Mouse (Mus musculus) CD4-positive, CD25-positive, alpha-beta regulatory T cell, adult 4 months (primary cell): ENCODE measurements around the gene Gngt1. TPM values are rescaled to one million over a fixed set of nuclear protein-coding genes. Genes with fewer than 3 reads are reported as not detected.

ENCODE experiments used
- ATAC-seq: one replicate; pipeline ENCODE4 v1.8.0; 2017
- polyA plus RNA-seq, 2 experiments: library from polyadenylated mRNA; unstranded; fragments of 100-300 nt; shearing (Covaris generic); gene quantifications; one replicate each; pipeline ENCODE4 v1.2.1; 2017

Gngt1 gene
- polyA plus RNA-seq: not detected

DNA sequence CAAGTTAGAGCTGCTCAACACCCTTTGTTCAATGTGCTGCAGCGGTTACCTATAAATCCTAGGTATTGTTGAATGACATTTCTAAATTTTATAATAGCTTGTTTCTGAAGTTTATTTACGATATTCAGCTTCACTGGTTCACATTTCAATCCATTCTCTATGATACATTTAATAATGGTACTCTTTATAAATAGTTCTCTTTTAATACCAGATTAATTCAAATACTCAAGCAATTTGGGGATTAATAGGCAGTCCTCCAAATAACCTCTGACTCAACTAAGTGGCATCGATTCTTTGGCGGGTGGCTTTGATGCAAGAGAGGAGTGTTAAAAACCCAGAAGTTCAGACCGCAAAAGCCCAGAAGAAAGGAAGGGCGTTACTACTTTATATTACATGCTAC, at the start of gene Gngt1:
TSS of gene Gngt1 (plus strand) at position 301 of the 400 bp plus-strand sequence.
- no peak for ATAC-seq

DNA sequence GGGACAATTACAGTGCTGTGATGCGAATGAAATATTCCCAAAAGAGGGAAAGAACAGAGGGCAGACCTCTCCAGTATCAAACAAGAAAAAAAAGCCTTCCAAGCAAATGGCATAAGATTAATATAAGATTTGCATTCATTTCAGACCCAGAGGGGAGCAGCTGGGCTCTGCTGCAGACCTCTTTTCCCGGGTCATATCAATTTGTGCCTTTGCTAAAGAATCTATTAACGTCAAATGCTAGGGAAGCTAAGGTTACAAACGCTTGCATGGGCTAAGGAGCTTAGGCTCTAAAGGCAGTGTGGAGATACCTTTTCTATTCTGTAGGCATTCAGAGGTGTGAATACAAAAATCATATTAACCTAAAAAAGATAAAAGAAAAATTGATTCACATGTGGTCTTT, 38.6 kb upstream of the Gngt1 start:
- ATAC-seq: no peak

DNA sequence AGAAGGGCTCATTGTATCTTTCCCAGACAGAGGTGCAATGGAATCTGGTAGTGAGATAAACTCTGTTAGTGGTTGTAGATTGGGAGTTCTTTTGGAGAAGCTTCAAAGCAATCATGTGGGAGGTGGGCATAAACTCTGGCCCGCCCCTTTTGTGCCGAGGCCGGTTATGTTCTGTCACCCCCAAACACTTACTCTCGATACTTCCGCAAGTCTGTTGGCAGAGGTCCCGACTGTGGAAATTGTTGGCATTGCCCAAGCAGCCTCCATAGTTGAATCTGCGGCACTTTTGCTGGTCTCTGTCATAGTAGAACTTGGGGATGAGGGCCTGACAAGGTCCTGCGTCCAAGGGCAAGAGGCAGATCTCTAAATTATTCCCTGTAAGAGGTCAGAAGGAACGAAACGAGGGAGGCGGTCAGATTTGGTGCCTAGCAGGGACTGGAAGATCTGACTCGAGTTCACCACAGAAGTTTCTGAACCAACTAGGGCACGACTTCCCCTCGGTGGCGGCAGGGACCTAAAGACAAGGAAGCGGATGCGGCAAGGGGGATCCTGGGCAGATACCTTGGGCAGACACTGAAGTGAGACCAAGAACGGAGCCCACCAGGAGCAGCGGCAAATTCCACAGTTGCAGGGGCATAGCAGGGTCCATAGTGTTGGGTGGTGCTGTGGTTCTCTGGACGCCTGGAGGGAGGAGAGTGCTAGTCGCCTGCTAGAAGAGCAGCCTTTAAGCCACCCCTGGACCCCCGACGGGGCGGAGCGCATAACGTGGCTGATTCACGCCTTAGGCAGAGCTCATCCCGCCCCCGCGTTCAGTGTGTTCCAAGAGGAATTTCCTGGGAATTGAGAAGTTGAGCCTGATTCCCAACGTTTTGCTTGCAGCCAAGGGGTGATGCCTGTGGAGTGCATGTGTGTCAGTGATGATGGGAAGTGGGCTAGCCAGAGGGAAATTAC, 25.6 kb upstream of the Gngt1 start:
- ATAC-seq: no peak

DNA sequence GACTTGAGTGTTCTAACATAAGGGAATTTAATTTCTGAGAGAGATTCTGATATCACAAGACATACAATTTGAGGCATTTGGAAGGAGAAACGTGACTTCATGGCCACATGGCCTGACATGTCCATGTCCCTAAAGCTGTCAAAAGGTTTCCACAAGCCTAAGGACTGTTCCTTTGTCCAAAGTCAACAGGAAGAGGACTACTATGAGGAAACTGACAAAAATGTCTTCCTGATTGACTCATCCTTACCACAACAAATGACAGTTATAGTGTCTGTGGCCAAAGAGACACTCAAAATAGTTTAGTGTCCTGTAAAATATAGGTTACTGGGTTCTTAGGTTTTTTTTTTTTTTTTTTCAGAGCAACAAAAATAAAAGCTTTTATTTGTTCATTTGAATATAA, 19.9 kb upstream of the Gngt1 start:
- ATAC-seq: no peak

DNA sequence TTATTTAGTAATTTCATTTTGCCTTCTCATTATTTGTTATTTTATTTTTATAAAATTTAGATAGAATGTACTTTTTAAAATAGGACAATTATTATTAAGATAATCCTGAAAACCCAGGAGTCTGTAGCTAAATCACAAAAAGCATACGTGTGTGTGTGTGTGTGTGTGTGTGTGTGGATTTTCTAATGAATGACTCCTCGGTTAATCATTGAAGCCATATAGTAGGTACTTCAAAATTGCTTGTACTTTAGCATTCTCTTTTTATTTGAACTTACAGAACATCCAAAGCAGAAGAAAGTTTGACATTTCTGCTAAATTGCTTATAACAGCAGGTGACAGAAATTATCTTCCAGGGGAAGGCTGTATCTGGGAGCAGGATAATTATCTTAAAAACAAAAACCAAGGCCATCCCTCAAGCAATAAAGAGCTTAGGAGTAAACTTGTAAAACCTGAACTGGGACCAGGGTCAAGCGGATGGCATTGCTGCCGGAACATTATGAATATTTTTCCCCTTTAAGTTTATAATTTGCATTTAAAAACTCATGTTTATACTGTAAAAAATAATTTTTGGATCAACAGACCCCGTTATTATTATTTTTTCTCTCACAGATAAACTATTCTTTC, 10.8 kb upstream of the Gngt1 start:
- ATAC-seq: no peak

DNA sequence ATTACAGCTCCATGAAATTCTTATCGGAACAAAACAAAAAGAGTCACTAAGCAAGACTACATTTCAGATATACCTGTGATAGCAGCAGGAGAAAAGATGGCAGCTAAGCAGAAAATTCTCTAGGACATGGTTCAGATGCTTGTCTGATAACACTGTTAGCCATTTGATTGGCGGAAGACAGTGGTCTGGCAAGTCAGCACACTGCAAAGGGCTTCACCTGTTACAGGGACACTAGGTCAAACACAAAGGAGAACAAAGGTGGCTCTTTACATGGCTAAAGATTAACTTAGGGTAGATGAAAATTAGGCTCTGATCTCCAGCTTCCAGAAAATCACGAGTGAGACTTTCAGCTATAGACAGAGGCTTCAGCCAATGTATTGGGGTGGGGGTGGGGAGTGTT, 4.8 kb upstream of the Gngt1 start, which contains the start of gene Tfpi2:
TSS of gene Tfpi2 (minus strand) at position 170 of the 400 bp plus-strand sequence.
- no peak for ATAC-seq

DNA sequence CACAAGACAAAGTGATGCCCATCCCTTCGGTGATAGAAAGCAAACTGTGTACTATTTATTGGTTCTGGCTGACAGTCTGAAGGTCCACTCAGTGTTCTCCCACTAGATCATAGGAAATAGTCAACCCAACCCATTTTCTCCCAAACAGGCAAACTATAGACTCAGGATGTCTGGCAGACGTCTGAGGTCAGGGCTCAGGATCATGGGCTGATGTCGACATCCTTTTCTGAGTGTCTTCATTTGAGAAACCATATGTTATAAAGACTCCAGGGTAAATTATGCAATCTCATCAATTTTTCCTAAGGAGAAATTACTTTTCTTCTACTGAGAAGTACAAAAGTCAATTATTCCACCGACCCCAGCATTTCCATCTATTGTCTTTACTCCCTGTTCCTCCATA, 4.5 kb downstream of the Gngt1 start:
- ATAC-seq: no peak

DNA sequence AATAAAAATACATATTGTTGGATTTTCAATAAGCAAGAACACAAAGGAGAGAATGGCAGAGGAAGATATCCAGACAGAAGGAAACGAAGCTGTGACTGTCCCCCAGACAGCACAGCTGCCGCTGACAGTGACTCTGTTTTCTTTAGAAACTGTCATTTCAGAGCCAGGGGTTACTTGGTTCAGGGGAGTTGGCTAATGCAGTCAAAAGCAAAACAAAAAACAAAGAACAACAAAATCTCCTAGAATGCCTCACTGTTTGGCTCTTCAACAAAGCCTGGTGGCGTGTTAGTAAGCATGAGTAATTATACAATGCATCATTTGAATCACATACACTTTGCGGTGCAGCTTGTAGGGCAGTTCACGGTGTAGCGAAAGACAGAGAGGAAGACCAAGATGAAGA, 5.7 kb downstream of the Gngt1 start:
- ATAC-seq: no peak

DNA sequence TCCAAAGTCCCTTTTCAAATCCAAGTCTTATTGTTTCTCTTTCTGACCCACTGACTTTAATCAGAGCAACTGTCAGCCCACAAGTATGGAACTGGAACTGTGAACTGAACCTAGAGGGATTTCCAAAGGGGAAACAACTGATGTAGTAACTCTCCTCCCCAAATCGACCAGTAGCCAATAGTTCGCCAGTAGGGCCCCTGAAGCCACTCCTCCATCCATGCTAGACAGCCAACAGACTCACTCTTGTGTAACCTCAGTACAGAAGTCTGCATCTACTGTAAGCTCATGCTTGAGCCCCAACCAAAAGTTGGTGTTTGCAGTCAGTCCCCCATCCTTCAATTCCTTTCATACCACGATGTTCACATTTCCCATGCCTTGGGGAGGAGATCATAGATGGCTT, 7.1 kb downstream of the Gngt1 start:
- no peak for ATAC-seq

DNA sequence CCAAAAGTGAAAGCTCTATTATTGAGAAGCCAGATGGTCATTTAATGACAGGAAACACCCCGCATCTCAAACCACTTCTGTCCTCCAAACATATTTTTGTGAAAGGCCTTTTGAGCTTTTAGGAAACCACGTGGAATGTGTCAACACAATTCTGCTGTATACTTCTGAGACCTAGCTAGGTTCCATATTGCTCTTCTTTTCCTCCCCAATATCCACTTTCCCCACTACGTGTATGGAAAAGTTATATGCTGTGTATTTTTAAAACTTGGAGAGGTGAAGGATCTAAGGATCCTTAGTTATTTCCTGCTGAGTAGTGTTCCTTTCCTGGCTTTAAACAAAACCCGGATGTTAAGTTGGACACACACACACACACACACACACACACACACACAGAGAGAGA, 9.9 kb downstream of the Gngt1 start:
- ATAC-seq: no peak

DNA sequence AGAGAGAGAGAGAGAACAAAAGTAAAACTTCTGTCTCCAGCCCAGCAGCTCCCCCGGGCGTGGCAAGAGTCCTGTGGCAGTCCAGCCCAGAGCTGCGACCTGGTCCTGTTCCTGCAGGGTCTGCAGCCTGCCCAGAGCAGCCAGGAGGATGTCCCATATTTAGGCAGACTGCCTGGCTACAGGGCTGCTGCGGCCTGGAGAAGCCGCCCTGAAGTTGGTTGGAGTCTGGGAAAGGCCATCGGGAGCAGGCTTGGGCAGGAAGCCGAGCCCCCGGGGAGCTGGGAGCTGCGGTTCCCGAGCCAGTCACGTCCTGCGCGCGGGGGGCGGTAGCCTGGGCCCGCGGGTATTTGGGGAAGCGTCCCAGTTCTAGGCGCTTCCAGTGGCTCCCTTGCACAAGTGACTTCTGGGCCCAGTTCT, 10.3 kb downstream of the Gngt1 start, which contains the start of gene Gng11:
TSS of gene Gng11 (plus strand) at position 15 of the 417 bp plus-strand sequence.
- ATAC-seq: no peak

DNA sequence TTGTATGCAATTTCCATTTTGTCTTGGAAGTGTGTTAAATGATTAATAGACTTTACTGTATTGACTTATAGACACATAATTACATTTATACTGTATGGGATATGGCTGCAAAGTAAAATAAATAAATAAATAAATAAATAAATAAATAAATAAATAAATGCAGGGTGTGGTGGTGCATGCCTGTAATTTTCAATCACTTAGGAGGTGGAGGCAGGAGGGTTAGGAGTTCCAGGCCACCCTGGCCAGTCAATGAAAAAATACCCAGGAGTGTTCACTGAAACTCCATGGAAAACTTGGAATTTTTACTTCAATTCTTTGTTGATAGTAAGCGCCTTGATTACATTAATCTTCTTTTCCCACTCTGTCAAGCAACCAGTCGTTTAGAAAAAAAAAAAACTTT, 11.2 kb downstream of the Gngt1 start:
- no peak for ATAC-seq

DNA sequence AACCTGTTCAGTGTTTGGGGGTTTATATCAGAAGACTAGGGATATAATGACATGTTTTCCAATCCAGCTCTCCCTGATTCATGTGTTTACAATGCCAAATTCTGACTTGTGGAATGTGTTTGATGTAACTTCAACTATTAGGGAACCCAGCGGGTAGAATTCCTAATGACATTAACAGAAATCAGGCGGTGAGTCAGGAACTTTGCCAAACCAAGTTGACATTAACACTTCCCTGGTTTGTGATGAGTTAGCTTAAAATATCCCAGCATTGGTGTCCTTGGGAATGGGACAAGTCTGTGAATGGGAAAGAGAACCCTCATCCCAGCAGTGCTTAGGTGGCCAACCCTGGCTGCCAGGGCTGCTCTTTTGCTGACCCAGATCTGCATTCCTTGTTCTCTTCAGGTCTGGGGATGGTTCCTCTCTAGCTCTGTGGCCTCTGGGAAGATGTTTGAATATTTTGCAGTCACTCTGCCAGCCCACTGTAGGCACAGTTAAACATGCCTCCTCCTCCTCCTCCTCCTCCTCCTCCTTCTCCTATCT, 15.0 kb downstream of the Gngt1 start:
- ATAC-seq: no peak

DNA sequence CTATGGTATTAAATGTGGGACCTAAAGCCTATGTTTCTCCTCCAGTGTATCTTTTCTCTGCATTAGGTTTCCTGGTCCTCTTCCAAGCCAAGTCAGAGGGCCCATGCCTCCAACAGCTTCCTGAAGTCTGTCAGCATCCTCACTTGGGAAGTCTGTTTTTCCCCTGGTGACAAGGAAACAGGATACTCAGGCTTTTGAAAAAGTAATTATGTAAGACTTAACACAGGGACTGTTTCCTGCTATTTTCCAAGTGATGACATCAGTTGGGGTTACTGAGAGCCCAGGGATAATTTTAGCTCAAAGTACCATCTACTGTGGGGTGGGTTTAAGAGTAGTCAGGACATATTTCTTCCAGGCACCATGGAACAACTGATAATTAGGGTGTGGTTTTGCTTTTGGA, 16.0 kb downstream of the Gngt1 start:
- ATAC-seq: no peak

DNA sequence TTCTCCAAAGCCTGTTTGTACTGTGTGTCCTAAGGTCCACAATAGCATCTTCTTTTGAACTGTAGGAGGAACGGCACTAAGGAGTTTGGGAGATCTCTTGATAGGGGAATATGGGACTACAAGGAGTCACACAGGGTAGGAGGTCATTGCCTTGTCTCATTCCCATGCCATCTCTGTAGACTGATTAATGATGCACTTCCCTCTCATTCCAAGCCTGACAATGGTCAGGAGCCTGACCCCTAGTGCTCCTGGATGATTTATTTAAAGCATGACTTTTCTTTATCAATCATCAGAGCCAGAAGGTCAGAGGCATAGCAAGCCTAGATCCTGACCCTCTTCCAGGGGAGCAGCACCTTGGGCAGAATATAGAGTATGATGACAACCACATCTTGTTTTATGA, 29.1 kb downstream of the Gngt1 start:
- no peak for ATAC-seq

DNA sequence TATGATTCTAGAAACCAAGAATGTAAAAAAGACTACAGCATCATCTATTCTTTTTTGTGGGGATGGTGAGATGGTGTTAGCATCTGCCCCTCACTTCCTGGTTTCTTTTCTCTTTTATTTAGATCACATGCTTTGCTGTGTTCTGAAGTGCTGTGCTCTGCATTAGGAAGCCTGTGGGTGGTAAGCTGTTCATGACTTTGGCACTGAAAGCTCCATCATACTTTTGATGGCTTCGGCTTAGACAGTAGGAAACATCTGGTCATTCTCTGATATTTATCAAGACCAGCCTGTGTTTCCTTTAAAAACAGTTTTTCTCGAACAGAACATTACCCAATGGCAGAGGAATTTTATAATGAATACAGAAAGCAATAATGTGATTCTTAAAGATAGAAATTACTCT, 32.8 kb downstream of the Gngt1 start:
- no peak for ATAC-seq

DNA sequence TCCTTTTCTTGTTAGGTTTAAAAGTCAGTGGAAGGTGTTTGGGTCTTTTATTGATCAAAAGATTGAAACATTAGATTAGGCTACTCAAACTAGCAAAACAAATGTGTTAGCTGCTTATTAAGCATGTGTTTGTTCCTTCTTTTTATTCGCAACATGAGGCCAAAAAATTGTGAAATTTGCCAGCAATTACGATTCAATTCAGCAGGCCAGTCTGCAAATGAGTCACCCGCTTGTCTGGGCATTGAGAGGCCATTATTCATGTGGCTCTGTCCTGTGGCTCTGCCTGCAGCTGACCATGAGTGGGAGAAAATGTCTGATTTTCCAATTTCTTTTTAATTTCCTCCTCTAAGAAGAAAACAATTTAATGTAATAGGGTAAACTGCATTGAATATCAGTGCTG, 37.4 kb downstream of the Gngt1 start:
- no peak for ATAC-seq

DNA sequence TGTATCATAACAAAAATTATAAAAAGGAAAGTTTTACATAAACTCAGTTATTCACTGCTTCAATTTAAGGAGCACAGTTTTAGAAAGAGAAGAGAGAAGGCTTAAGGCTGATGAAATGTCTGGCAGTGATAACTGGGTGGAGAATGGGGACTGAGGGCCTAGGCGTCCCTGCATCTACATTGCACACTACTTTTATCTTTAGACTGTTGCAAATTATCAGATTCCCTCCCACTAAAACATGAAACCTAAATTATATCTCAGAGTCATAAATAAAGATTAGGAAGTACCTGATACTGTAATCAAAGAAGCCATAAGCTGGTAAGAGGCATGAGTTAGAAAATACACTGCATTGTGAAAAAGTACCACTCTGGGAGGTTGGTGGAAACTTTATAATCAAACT, 48.2 kb downstream of the Gngt1 start:
- ATAC-seq: no peak

Other genes with a start within 250 kb of the Gngt1 start
- gene Calcr, start 229.1 kb upstream of the Gngt1 start, polyA plus RNA-seq: not detected
- gene Tfpi2, start 4.9 kb upstream of the Gngt1 start, polyA plus RNA-seq: under 1 TPM in 1 of 2 experiments, not detected in 1; 0.22 TPM
- gene Gng11, start 10.1 kb downstream of the Gngt1 start, polyA plus RNA-seq: not detected
- 10 to 100 TPM; 34.1 to 49.7 TPM for gene Bet1, start 93.2 kb downstream of the Gngt1 start, polyA plus RNA-seq